Mouse (Mus musculus) liver, embryonic 14.5 days (tissue): ENCODE results near the gene Gm49486.

Source experiments
- CTCF ChIP-seq: IDR thresholded peaks from 2 replicates; pipeline ENCODE4 v1.5.1; 2016; ENCODE audit warnings: antibody characterized with exemption, low read depth, control low read depth
- EP300 ChIP-seq: IDR thresholded peaks from 2 replicates; pipeline ENCODE4 v1.6.1; 2016; ENCODE audit warnings: antibody characterized with exemption, low read depth

- no peak for TF ChIP-seq EP300
- TF ChIP-seq CTCF = no peak
These were observed 43.8 kb downstream of the Gm49486 start for GRCm38 (mm10) chr15:79273020-79273419.
